Mouse (Mus musculus) lung, postnatal 0 days (tissue): ENCODE measurements around the gene Tmem266. TPM values are rescaled to one million over a fixed set of nuclear protein-coding genes. Genes with fewer than 3 reads are reported as not detected.
A peak's percentile ranks its signal among the peaks of the same experiment; 100 is the strongest.

Source experiments
- ATAC-seq: fragments of 200-750 bp; cut with Nextera tagmentation; 2 replicates; pipeline ENCODE4 v1.8.0; 2017; ENCODE audit warnings: moderate library complexity
- DNase-seq: peaks from one replicate; pipeline ENCODE4 v3.0.0-alpha.2; 2016; ENCODE audit warnings: low spot score
- H3K27ac ChIP-seq: fragments of 300-500 bp; sonication (generic); 2 replicates; pipeline ENCODE4 v1.5.1; 2014; ENCODE audit warnings: antibody characterized with exemption, mild to moderate bottlenecking, low read length, mixed read lengths
- H3K27me3 ChIP-seq: fragments of 300-500 bp; sonication (generic); replicated peaks from 2 replicates; pipeline ENCODE4 v1.6.1; 2014; ENCODE audit warnings: low read length, mixed read lengths; ENCODE audit not compliant: insufficient read depth
- H3K36me3 ChIP-seq: fragments of 300-500 bp; sonication (generic); 2 replicates; pipeline ENCODE4 v1.6.1; 2014; ENCODE audit warnings: low read length, mixed read lengths; ENCODE audit not compliant: insufficient read depth
- H3K4me1 ChIP-seq: fragments of 300-500 bp; sonication (generic); 2 replicates; pipeline ENCODE4 v1.6.1; 2014; ENCODE audit warnings: antibody characterized with exemption, low read depth, low read length, mixed read lengths; ENCODE audit not compliant: insufficient read depth
- H3K4me2 ChIP-seq: fragments of 300-500 bp; sonication (generic); replicated peaks from 2 replicates; pipeline ENCODE4 v1.6.1; 2014; ENCODE audit warnings: low read depth, mild to moderate bottlenecking, low read length, moderate library complexity, mixed read lengths
- H3K4me3 ChIP-seq: fragments of 300-500 bp; sonication (generic); 2 replicates; pipeline ENCODE4 v1.5.1; 2014; ENCODE audit warnings: low read depth, low read length
- H3K9ac ChIP-seq: fragments of 300-500 bp; sonication (generic); replicated peaks from 2 replicates; pipeline ENCODE4 v1.6.1; 2014; ENCODE audit warnings: low read depth, mild to moderate bottlenecking
- H3K9me3 ChIP-seq: fragments of 300-500 bp; sonication (generic); 2 replicates; pipeline ENCODE4 v1.6.1; 2016; ENCODE audit warnings: low read length, mixed read lengths
- CTCF ChIP-seq: IDR thresholded peaks from 2 replicates; pipeline ENCODE4 v1.5.1; 2016; ENCODE audit warnings: antibody characterized with exemption, mild to moderate bottlenecking
- EP300 ChIP-seq: IDR thresholded peaks from 2 replicates; pipeline ENCODE4 v1.6.1; 2016; ENCODE audit warnings: antibody characterized with exemption, mild to moderate bottlenecking, control low read depth
- WGBS: fragments of 180-500 bp; shearing (Covaris S2); extraction: QIAGEN DNeasy Blood & Tissue Kit; methylation state at CpG from one replicate; pipeline ENCODE4 v1.1.7; 2014; 5-methylcytosine and 5-hydroxymethylcytosine counted together
- polyA plus RNA-seq: library from polyadenylated mRNA; unstranded; fragments of >200 nt; fragmentation: Nextera tagmentation; extraction: Ambion mirVana; gene quantifications from 2 replicates; pipeline ENCODE4 v1.2.1, GENCODE M21; 2015

The Tmem266 gene
- polyA plus RNA-seq, 1 experiment from 2014 or later = 0.07 TPM

DNA sequence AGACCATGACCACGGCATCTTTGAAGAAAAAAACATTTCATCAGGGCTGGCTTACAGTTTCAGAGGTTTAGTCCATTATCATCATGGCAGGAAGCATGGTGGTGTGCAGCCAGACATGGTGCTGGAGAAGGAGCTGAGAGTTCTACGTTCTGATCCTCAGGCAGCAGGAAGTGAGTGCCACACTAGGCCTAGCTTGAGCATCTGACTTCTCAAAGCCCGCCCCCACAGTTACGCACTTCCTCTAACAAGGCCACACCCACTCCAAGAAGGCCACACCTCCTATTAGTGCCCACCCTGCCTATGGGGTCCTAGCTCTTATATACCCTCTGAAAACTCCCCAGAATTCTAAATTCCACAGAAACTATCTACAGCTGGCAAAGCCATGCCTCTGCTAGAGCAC, 34.7 kb upstream of the Tmem266 start:
- H3K27me3 ChIP-seq = no peaks in the 10 kb centered on the region
- DNase-seq = no peak
- TF ChIP-seq CTCF = no peak
- TF ChIP-seq EP300 = no peak
- H3K9me3 ChIP-seq = no peaks in the 10 kb centered on the region
- 81% methylated on average over 4 of the region's 4 CpGs for WGBS
- H3K4me2 ChIP-seq = no peak overlapping the region
- H3K4me3 ChIP-seq = no peak overlapping the region
- no peak overlapping the region for H3K27ac ChIP-seq
- H3K36me3 ChIP-seq = no peaks in the 10 kb centered on the region
- no peak for ATAC-seq
- H3K4me1 ChIP-seq = no peaks in the 10 kb centered on the region
- no peak overlapping the region for H3K9ac ChIP-seq

DNA sequence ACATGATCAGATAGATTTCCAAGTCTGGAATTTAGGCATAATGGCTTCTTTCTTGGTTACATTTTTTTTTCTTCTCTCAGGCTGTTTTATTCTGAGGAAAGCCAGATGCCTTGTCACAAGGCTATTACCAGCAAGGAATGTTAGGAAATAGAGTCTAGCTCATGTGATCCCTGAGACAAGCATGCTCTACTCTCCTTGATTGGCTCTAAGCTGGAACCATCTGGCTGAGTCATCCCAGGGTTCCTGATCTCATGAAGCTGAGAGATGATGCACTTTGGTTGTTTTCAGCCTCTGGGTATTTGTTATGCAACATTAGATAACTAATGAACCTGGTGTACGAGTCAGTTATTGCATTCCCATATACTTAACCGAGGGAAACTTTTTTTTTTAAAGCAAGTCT, 30.5 kb upstream of the Tmem266 start:
- no peak overlapping the region for H3K9ac ChIP-seq
- TF ChIP-seq EP300 = no peak
- TF ChIP-seq CTCF = no peak
- H3K4me2 ChIP-seq = no peak overlapping the region
- ATAC-seq (no peak), DNase-seq (peak; percentile 43)
- no peak overlapping the region for H3K27ac ChIP-seq
- H3K36me3 ChIP-seq = no peaks in the 10 kb centered on the region
- 48% methylated on average over 2 of the region's 2 CpGs for WGBS
- H3K27me3 ChIP-seq = no peaks in the 10 kb centered on the region
- no peaks in the 10 kb centered on the region for H3K9me3 ChIP-seq
- H3K4me3 ChIP-seq = no peak overlapping the region
- no peaks in the 10 kb centered on the region for H3K4me1 ChIP-seq

DNA sequence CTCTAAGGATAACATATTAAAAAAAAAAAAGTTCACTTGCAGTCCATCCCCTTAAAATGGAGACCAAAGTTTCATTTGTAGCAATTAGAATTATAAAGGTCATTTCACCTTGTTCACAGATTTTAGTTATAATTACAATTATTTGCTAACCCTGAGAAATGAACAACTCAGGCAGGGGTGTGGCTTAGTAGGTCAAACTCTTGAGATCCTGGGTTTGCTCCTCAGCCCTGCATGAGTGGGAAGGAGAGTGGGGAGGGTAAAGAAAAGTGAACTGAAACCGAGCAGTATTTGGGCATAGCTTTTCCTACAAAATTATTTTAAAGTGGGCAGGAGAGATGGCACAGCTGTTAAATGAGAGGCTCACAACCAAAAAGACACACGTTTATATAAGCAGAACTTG, 19.6 kb upstream of the Tmem266 start:
- no peaks in the 10 kb centered on the region for H3K36me3 ChIP-seq

DNA sequence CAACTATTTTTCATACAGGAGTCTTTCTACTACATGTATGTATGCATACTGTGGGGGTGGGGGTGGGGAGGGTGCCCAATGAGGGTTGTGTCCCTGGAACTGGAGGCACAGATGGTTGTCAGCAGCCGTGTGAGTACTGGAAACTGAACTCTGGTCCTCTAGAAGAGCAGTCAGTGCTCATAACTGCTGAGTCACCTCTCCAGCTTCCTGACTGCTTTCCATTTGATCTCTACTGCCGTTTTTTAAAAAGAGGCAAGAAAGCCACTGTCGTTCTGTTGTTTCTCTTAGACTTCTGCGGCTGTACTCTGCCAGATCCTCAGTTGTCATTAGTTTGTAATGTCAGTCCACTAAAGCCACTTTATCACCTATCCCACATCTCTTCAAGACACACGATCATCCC, 19.2 kb upstream of the Tmem266 start:
- Histone ChIP-seq H3K36me3 (no peaks in the 10 kb centered on the region), H3K9ac (no peak overlapping the region), H3K4me1 (no peaks in the 10 kb centered on the region), H3K4me2 (no peak overlapping the region), H3K9me3 (no peaks in the 10 kb centered on the region), H3K27me3 (no peaks in the 10 kb centered on the region), H3K27ac (no peak overlapping the region), H3K4me3 (no peak overlapping the region)
- ATAC-seq (no peak), DNase-seq (no peak)
- TF ChIP-seq CTCF = no peak
- 58% methylated on average over 5 of the region's 5 CpGs for WGBS

More for the DNA sequence above, 19.6 kb upstream of the Tmem266 start:
- Histone ChIP-seq H3K27me3 (no peaks in the 10 kb centered on the region), H3K9me3 (no peaks in the 10 kb centered on the region), H3K27ac (no peak overlapping the region), H3K9ac (no peak overlapping the region), H3K4me1 (no peaks in the 10 kb centered on the region), H3K4me2 (no peak overlapping the region), H3K4me3 (no peak overlapping the region)
- TF ChIP-seq EP300 (no peak), CTCF (no peak)
- WGBS = 27% methylated on average over 2 of the region's 2 CpGs
- DNase-seq (no peak), ATAC-seq (no peak)

DNA sequence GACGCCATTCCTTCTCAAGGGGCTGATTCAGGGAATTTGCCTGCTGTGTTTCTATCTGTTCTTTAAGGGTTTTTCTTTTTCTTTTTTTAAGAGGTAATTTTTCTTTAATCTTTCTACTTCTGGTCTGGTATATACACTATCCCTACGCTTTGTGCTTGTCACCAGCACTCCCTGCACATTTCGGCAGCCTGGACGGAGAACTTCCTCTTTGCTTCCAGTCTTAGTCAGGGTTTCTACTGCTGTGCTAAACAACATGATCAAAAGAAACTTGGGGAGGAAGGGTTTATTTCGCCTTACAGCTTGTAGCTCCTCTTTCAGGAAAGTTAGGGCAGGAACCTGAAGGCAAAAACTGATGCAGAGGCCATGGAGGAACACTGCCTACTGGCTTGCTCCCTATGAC, 18.3 kb upstream of the Tmem266 start:
- ATAC-seq (no peak), DNase-seq (no peak)
- Histone ChIP-seq H3K27ac (no peak overlapping the region), H3K9ac (no peak overlapping the region), H3K36me3 (no peaks in the 10 kb centered on the region), H3K4me2 (no peak overlapping the region), H3K4me3 (no peak overlapping the region), H3K9me3 (no peaks in the 10 kb centered on the region), H3K27me3 (no peaks in the 10 kb centered on the region), H3K4me1 (no peaks in the 10 kb centered on the region)
- WGBS = 66% methylated on average over 5 of the region's 5 CpGs
- TF ChIP-seq EP300 (no peak), CTCF (no peak)

DNA sequence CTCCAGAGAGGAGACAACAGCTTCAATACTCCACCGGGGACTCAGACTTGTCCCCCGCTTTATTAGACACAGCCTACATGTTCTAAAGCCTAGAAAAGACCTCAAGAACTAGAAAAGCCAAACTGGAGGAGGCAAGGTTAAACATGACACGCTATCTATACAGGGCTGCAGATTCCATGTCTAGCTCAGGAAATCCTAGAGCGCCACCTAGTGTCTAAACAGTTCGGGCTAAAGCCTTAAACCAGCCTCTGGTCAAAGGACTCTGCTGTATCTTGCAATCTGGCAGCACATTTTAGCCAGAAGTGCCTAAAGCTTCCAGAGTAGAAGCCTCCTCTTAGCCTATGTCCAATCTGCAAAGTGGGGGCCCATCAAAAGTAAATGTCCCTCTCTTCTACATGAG, 15.2 kb upstream of the Tmem266 start:
- Histone ChIP-seq H3K9me3 (no peaks in the 10 kb centered on the region), H3K27me3 (no peaks in the 10 kb centered on the region), H3K4me2 (no peak overlapping the region), H3K27ac (no peak overlapping the region), H3K4me1 (no peaks in the 10 kb centered on the region), H3K9ac (no peak overlapping the region), H3K36me3 (no peaks in the 10 kb centered on the region), H3K4me3 (no peak overlapping the region)
- 7% methylated on average over 5 of the region's 5 CpGs for WGBS
- peak; percentile 68 for ATAC-seq
- TF ChIP-seq CTCF = peak; percentile 91
- TF ChIP-seq EP300 = no peak
- DNase-seq = peak; percentile 85

DNA sequence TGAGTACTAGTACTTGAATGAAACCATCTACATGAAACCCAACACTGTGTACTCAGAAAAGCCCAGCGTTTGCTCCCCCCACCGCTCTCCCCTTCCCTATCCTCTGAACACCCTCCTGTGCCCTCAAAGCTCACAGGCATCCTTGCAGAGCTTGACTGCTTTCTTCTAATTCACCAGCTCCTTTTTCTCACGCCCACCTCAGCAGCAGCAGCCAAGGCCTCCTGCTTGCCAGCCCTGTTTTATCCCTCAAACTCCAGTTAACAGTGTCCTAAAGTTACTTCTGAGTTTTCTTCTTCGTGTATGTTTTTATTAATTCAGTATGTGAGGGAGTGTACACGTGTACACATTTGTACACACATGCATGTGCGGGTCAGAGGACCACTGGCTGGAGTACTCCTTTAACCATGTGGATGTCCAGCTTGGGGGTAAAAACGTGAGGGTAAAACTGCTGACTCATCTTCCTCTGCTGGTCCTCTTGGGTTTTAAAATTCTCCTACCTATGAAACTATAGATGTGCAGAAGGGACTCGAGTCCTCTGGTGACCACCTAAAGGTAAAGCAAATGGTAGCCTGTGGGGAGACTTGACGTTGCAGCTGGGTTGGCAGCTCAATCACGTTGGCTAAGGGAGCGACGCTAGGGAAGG, 13.0 kb upstream of the Tmem266 start:
- H3K4me3 ChIP-seq = no peak overlapping the region
- H3K4me2 ChIP-seq = no peak overlapping the region
- H3K27me3 ChIP-seq = no peaks in the 10 kb centered on the region
- H3K27ac ChIP-seq = no peak overlapping the region
- no peaks in the 10 kb centered on the region for H3K36me3 ChIP-seq
- ATAC-seq (no peak), DNase-seq (no peak)
- no peak overlapping the region for H3K9ac ChIP-seq
- no peaks in the 10 kb centered on the region for H3K4me1 ChIP-seq
- no peaks in the 10 kb centered on the region for H3K9me3 ChIP-seq
- WGBS = 53% methylated on average over 12 of the region's 12 CpGs
- TF ChIP-seq EP300 (no peak), CTCF (no peak)
